Mouse (Mus musculus) testis, adult 2 months (tissue): Measurements from ENCODE around the gene Arsk.

Source experiments
- CTCF ChIP-seq: fragments of 200-500 bp; IDR thresholded peaks from 2 replicates; pipeline ENCODE4 v1.5.1; 2012; ENCODE audit warnings: low read depth, mild to moderate bottlenecking, inconsistent platforms, low read length, moderate library complexity; ENCODE audit not compliant: control insufficient read depth, insufficient read depth, insufficient replicate concordance
- POLR2A ChIP-seq: fragments of 200-500 bp; IDR thresholded peaks from 2 replicates; pipeline ENCODE4 v1.6.1; 2012; ENCODE audit warnings: low read depth, mild to moderate bottlenecking, inconsistent platforms, low read length, moderate library complexity; ENCODE audit not compliant: control insufficient read depth

- no peak for TF ChIP-seq CTCF
- no peak for TF ChIP-seq POLR2A
Measured at GRCm38 (mm10) chr13:76056896-76057266, 41.6 kb downstream of the Arsk start, which contains the start of gene Gpr150.
